Mouse (Mus musculus): ENCODE data around the gene Dnah5.

GRCm38 (mm10) chr15:28398472-28398871 lies 194.9 kb downstream of the Dnah5 start:
- TF ChIP-seq POLR2A (IDR thresholded peaks at IDR 0.05; ENCODE audit: borderline replicate concordance, insufficient read depth, low read length) (no peak), CTCF (IDR thresholded peaks at IDR 0.05; ENCODE audit: borderline replicate concordance, insufficient read depth, low read depth, low read length) (no peak)

Data from cerebellum, adult 2 months (tissue).